Mouse (Mus musculus): Measurements from ENCODE around the gene Cdc14b. TPM values are rescaled to one million over a fixed set of nuclear protein-coding genes. Genes with fewer than 3 reads are reported as not detected.

The Cdc14b gene
- polyA plus RNA-seq, 1 experiment from 2014 or later: 11.8 TPM

DNA sequence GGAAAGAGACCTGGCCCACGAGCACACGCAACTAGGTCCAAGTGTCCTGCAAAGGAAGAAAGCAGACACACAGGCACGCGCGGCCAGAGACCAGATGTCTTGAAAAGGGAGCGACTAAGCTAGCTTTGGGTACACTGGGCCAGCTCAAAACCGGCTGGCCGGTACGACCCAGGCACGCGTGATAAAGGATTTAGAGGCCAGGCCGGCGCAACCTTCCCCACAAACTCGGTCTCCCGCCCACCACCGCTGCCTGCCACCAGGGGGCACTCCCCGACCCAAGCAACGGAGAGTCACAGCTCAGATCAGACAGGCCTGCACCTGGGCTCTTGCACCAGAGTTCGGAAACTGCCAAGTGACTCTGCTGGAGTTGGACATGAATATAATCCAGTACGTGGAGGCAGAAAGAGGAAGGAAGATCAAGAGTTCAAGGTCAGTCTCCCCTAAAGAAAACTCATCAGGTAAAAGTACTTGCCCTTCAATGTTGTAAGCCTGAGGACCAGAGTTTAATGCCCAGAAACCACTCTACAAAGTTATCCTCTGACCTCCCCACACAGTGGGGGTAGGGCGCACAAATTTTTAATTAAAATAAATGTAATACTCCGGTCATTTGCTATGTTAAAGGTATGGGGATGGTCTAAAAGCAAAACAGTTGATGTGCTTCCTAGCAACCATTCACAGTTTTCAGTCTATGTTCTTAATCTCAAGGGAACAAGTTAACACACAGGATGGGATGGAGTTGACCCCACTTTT is 26.1 kb downstream of the Cdc14b start:
- no peak for TF ChIP-seq EP300 (optimal IDR thresholded peaks at IDR 0.05)
- TF ChIP-seq CTCF (IDR thresholded peaks at IDR 0.05; ENCODE audit: low read depth): peak; percentile 97
- peak; percentile 88 for ATAC-seq (ENCODE audit: low FRiP score, low TSS enrichment)
- H3K27ac ChIP-seq (replicated peaks): peak overlapping the region; percentile 85

DNA sequence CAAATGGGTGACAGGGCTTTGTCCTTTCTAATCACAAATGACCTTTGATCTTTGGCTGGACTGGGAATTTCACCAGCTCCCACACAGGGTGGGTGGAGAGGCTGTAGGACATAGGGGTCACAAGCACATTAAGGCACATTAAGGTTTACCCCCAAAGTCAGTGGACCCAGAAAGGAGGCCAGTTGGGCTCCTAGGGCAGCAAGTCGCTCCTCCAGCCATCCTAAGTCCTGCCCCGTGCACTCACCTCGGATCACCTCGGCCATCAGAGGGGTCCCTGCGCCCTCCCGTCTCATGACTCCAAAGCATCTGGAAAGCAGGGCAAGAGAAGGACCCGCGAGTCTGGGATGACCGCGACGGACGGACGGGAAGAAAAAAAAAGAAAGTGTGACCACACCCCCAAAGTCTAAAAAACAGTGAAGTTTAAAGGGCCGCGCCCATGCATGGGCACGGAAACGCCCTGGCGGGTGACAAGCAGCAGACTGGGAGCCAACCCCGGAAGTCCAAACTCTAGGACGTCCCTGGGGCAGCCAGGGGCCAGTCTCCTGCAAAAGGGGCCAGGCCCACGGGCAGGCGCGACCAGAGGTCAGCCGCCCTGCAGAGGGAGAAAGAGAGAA is 26.8 kb downstream of the Cdc14b start:
- 2% methylated on average over 24 of the region's 24 CpGs for WGBS
- H3K36me3 ChIP-seq (ENCODE audit: control insufficient read depth, insufficient read depth, low read length): no peaks in the 10 kb centered on the region
- peak overlapping the region; percentile 67 for H3K4me3 ChIP-seq (ENCODE audit: low read depth, low read length)
- peak overlapping the region; percentile 85 for H3K27ac ChIP-seq (replicated peaks)
- H3K27me3 ChIP-seq (ENCODE audit: control insufficient read depth, insufficient read depth, low read length): no peaks in the 10 kb centered on the region
- no peaks in the 10 kb centered on the region for H3K9me3 ChIP-seq (ENCODE audit: control insufficient read depth, low read length)
- TF ChIP-seq CTCF (IDR thresholded peaks at IDR 0.05; ENCODE audit: low read depth): no peak
- no peak for TF ChIP-seq EP300 (optimal IDR thresholded peaks at IDR 0.05)
- 0 out of 2 replicates have a peak, but pooled peaks cover 3% of the 10 kb centered on the region for H3K4me1 ChIP-seq (replicated peaks; ENCODE audit: control insufficient read depth, insufficient read depth)
- peak overlapping the region; percentile 70 for H3K9ac ChIP-seq (ENCODE audit: low read length)
- ATAC-seq (ENCODE audit: low FRiP score, low TSS enrichment) (peak; percentile 95), DNase-seq (ENCODE audit: low spot score) (peak; percentile 79)
- H3K4me2 ChIP-seq (replicated peaks; ENCODE audit: low read depth): peak overlapping the region; percentile 90

More for the DNA sequence above, 26.1 kb downstream of the Cdc14b start:
- Histone ChIP-seq H3K36me3 (ENCODE audit: control insufficient read depth, insufficient read depth, low read length) (no peaks in the 10 kb centered on the region), H3K9ac (ENCODE audit: low read length) (peak overlapping the region; percentile 70), H3K9me3 (ENCODE audit: control insufficient read depth, low read length) (no peaks in the 10 kb centered on the region), H3K4me1 (replicated peaks; ENCODE audit: control insufficient read depth, insufficient read depth) (0 out of 2 replicates have a peak, but pooled peaks cover 3% of the 10 kb centered on the region), H3K4me2 (replicated peaks; ENCODE audit: low read depth) (peak overlapping the region; percentile 90), H3K4me3 (ENCODE audit: low read depth, low read length) (peak overlapping the region; percentile 67), H3K27me3 (ENCODE audit: control insufficient read depth, insufficient read depth, low read length) (no peaks in the 10 kb centered on the region)
- DNase-seq (ENCODE audit: low spot score): peak; percentile 92
- 7% methylated on average over 22 of the region's 22 CpGs for WGBS

DNA sequence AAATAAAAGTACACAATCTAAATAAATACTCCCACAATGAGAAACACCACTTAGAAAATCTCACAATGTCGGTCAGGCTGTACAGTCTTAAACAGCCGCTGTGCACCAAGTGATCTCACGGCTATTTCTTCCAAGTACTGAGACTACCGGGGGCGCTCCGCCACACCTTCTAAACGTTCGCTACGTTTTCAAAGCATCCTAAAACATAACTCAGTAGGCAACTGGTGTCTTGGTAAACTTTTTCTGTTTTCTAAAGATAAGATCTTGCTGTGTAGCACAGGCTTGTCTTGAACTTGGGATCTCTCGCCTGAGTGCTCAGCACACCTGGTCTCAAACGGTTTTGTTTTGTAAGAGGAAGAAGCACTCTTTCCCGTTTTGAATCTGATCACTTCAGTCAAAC is 29.0 kb downstream of the Cdc14b start:
- TF ChIP-seq EP300 (optimal IDR thresholded peaks at IDR 0.05) (no peak), CTCF (IDR thresholded peaks at IDR 0.05; ENCODE audit: low read depth) (no peak)
- no peaks in the 10 kb centered on the region for H3K9me3 ChIP-seq (ENCODE audit: control insufficient read depth, low read length)
- H3K4me2 ChIP-seq (replicated peaks; ENCODE audit: low read depth): no peak overlapping the region
- H3K9ac ChIP-seq (ENCODE audit: low read length): no peak overlapping the region
- H3K4me1 ChIP-seq (replicated peaks; ENCODE audit: control insufficient read depth, insufficient read depth): 0 out of 2 replicates have a peak, but pooled peaks cover 3% of the 10 kb centered on the region
- no peak overlapping the region for H3K4me3 ChIP-seq (ENCODE audit: low read depth, low read length)
- no peaks in the 10 kb centered on the region for H3K36me3 ChIP-seq (ENCODE audit: control insufficient read depth, insufficient read depth, low read length)
- H3K27me3 ChIP-seq (ENCODE audit: control insufficient read depth, insufficient read depth, low read length): no peaks in the 10 kb centered on the region
- no peak overlapping the region; the same call in 1 of the 2 replicates for H3K27ac ChIP-seq (replicated peaks)
- DNase-seq (ENCODE audit: low spot score) (no peak), ATAC-seq (ENCODE audit: low FRiP score, low TSS enrichment) (no peak)
- 62% methylated on average over 12 of the region's 12 CpGs for WGBS

DNA sequence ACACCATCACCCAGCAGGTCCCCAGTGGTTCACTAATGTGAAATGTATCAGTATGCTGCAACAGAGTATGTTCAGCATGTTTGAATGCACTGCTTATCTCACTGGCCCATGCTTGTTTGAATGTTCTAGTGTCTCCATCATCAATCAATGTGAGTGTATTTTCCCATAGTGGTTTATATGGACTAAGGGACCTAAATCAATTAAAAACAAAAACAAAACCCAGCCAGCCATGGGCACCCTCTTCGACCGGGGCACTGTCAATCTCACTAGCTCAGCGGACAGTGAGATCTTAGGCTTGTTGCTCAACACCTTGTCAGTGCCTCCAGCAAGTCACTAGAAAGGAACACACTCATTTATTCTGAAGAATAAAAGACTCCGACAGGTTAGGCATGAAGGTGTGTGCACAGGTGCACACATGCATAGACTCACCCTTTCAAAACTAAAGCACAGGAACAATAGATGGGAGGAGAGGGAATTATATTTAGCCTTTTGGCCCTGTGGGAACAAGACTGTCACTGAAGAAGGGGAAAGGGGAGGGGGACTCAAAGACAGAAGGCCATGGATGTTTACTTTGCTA is 30.3 kb downstream of the Cdc14b start:
- WGBS: 52% methylated on average over 4 of the region's 4 CpGs
- peak; percentile 92 for TF ChIP-seq EP300 (optimal IDR thresholded peaks at IDR 0.05)
- TF ChIP-seq CTCF (IDR thresholded peaks at IDR 0.05; ENCODE audit: low read depth): no peak
- ATAC-seq (ENCODE audit: low FRiP score, low TSS enrichment) (peak; percentile 30; the same call in 1 of the 2 replicates), DNase-seq (ENCODE audit: low spot score) (no peak)
- H3K36me3 ChIP-seq (ENCODE audit: control insufficient read depth, insufficient read depth, low read length): no peaks in the 10 kb centered on the region
- H3K4me3 ChIP-seq (ENCODE audit: low read depth, low read length): no peak overlapping the region
- 0 out of 2 replicates have a peak, but pooled peaks cover 3% of the 10 kb centered on the region for H3K4me1 ChIP-seq (replicated peaks; ENCODE audit: control insufficient read depth, insufficient read depth)
- no peak overlapping the region for H3K9ac ChIP-seq (ENCODE audit: low read length)
- no peaks in the 10 kb centered on the region for H3K9me3 ChIP-seq (ENCODE audit: control insufficient read depth, low read length)
- H3K27ac ChIP-seq (replicated peaks): no peak overlapping the region; the same call in 1 of the 2 replicates
- H3K4me2 ChIP-seq (replicated peaks; ENCODE audit: low read depth): no peak overlapping the region
- H3K27me3 ChIP-seq (ENCODE audit: control insufficient read depth, insufficient read depth, low read length): no peaks in the 10 kb centered on the region

DNA sequence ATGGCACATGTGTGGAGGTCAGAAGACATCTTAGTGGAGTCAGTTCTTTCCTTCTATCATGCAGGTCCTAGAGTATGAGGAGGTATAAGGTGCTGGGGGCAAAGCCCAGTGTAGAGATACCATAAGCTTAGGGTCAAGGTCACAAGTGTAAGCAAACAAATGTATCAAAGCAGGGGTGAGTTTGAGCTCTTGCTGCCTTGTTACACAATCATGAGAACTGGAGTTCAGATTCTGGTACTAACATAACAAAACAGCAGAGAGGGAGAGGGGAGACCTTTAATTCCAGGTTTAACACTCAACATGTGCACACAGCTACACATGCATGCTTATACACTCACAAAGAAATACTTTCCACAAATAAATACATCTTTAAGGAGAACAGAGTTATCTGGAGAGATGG is 32.4 kb downstream of the Cdc14b start:
- Histone ChIP-seq H3K27me3 (ENCODE audit: control insufficient read depth, insufficient read depth, low read length) (no peaks in the 10 kb centered on the region), H3K4me1 (replicated peaks; ENCODE audit: control insufficient read depth, insufficient read depth) (no peaks in the 10 kb centered on the region), H3K4me2 (replicated peaks; ENCODE audit: low read depth) (no peak overlapping the region), H3K36me3 (ENCODE audit: control insufficient read depth, insufficient read depth, low read length) (no peaks in the 10 kb centered on the region), H3K9ac (ENCODE audit: low read length) (no peak overlapping the region), H3K9me3 (ENCODE audit: control insufficient read depth, low read length) (no peaks in the 10 kb centered on the region), H3K4me3 (ENCODE audit: low read depth, low read length) (no peak overlapping the region), H3K27ac (replicated peaks) (no peak overlapping the region)
- no peak for TF ChIP-seq CTCF (IDR thresholded peaks at IDR 0.05; ENCODE audit: low read depth)
- TF ChIP-seq EP300 (optimal IDR thresholded peaks at IDR 0.05): no peak
- DNase-seq (ENCODE audit: low spot score): no peak
- no peak for ATAC-seq (ENCODE audit: low FRiP score, low TSS enrichment)
